ENCODE assay signal across 10 mouse cellular contexts in genomic region chr4:124705661-124706269, GRCm38 (mm10). TPM values are rescaled to one million over a fixed set of nuclear protein-coding genes. Genes with fewer than 3 reads are reported as not detected.
DNase-seq lines count a peak whose midpoint lies in the region; ATAC-seq lines count a peak whose summit lies in the region.
"Had no signal": no experiment of that assay in that cellular context is flagged by ENCODE, and none has a peak within 500 bp of the region (broad histone marks: within the 10 kb centered on the region; RNA-seq: fewer than 3 reads in every experiment).

No protein-coding gene starts in this region.

- no peak overlapping the region for H3K4me3 ChIP-seq in heart, embryonic 12.5 days
- H3K4me3 ChIP-seq in megakaryocyte, embryonic 14.5 days (replicated peaks), result peak overlapping the region; percentile 91
- no peak overlapping the region for H3K4me3 ChIP-seq in heart, embryonic 16.5 days (ENCODE audit: low read length)
- no peak overlapping the region for H3K4me3 ChIP-seq in stomach, embryonic 14.5 days (ENCODE audit: low read depth, low read length)

- H3K9me3 ChIP-seq in heart, embryonic 12.5 days (replicated peaks), result no peaks in the 10 kb centered on the region
- H3K9me3 ChIP-seq in megakaryocyte, embryonic 14.5 days, result no peaks in the 10 kb centered on the region
- H3K9me3 ChIP-seq in heart, embryonic 16.5 days (replicated peaks; ENCODE audit: control insufficient read depth, low read length), result no peaks in the 10 kb centered on the region
- no peaks in the 10 kb centered on the region for H3K9me3 ChIP-seq in stomach, embryonic 14.5 days (ENCODE audit: control insufficient read depth, low read depth, low read length)

- H3K4me1 ChIP-seq in heart, embryonic 12.5 days (replicated peaks), result peaks cover 86% of the 10 kb centered on the region
- peaks cover 94% of the 10 kb centered on the region for H3K4me1 ChIP-seq in megakaryocyte, embryonic 14.5 days
- H3K4me1 ChIP-seq in heart, embryonic 16.5 days (ENCODE audit: control insufficient read depth, insufficient read depth, low read length), result peaks cover 55% of the 10 kb centered on the region
- H3K4me1 ChIP-seq in stomach, embryonic 14.5 days (ENCODE audit: control insufficient read depth, insufficient read depth, low read length), result peaks cover 46% of the 10 kb centered on the region

- H3K9ac ChIP-seq in heart, embryonic 12.5 days, result peak overlapping the region; percentile 40; the same call in 1 of the 2 replicates
- no peak overlapping the region for H3K9ac ChIP-seq in heart, embryonic 16.5 days (ENCODE audit: low read length)
- 0 out of 2 replicates have a peak overlapping the region, but pooled peaks have one; percentile 11 for H3K9ac ChIP-seq in stomach, embryonic 14.5 days (replicated peaks; ENCODE audit: low read depth, low read length)

- H3K4me2 ChIP-seq in heart, embryonic 12.5 days, result peak overlapping the region; percentile 57
- peak overlapping the region; percentile 10; the same call in 1 of the 2 replicates for H3K4me2 ChIP-seq in heart, embryonic 16.5 days (ENCODE audit: low read depth, low read length)
- no peak overlapping the region for H3K4me2 ChIP-seq in stomach, embryonic 14.5 days (replicated peaks; ENCODE audit: low read depth, low read length)

- H3K27ac ChIP-seq in heart, embryonic 12.5 days (ENCODE audit: poor library complexity, severe bottlenecking), result peak overlapping the region; percentile 92
- H3K27ac ChIP-seq in heart, embryonic 16.5 days (ENCODE audit: low read length), result peak overlapping the region; percentile 90
- peak overlapping the region; percentile 93 for H3K27ac ChIP-seq in stomach, embryonic 14.5 days (ENCODE audit: low read length)

- DNase-seq in heart, adult 9 months (ENCODE audit: low spot score in 2 of 2), result no peak
- no peak for DNase-seq in cerebellum, adult 11-12 months
- DNase-seq in spleen, adult 12 weeks (ENCODE audit: low spot score), result no peak
- DNase-seq: gastrocnemius, postnatal 10 days had no signal

- no peaks in the 10 kb centered on the region for H3K27me3 ChIP-seq in heart, embryonic 12.5 days (replicated peaks)
- no peaks in the 10 kb centered on the region for H3K27me3 ChIP-seq in megakaryocyte, embryonic 14.5 days (replicated peaks)
- no peaks in the 10 kb centered on the region for H3K27me3 ChIP-seq in heart, embryonic 16.5 days (ENCODE audit: control insufficient read depth, insufficient read depth, low read length)
- H3K27me3 ChIP-seq in stomach, embryonic 14.5 days (ENCODE audit: control insufficient read depth, insufficient read depth, low read length), result no peaks in the 10 kb centered on the region

- WGBS in heart, embryonic 12.5 days, result 78% methylated on average over 23 of the region's 23 CpGs
- WGBS in heart, embryonic 16.5 days, result 73% methylated on average over 23 of the region's 23 CpGs
- WGBS in stomach, embryonic 14.5 days, result 86% methylated on average over 23 of the region's 23 CpGs

- ATAC-seq in heart, embryonic 12.5 days (ENCODE audit: insufficient number of reproducible peaks, low FRiP score), result no peak
- no peak for ATAC-seq in megakaryocyte, adult 5-6 weeks (ENCODE audit: poor library complexity, severe bottlenecking)
- ATAC-seq in heart, embryonic 16.5 days (replicated peaks; ENCODE audit: extremely low read depth, insufficient read depth, low FRiP score), result no peak
- ATAC-seq in stomach, embryonic 14.5 days (ENCODE audit: insufficient number of reproducible peaks, insufficient read depth, low FRiP score, low read depth), result no peak

- H3K36me3 ChIP-seq in heart, embryonic 12.5 days, result peaks cover 23% of the 10 kb centered on the region
- H3K36me3 ChIP-seq in megakaryocyte, embryonic 14.5 days (replicated peaks; ENCODE audit: low read length), result peaks cover 50% of the 10 kb centered on the region
- H3K36me3 ChIP-seq in heart, embryonic 16.5 days (ENCODE audit: control insufficient read depth, insufficient read depth), result no peaks in the 10 kb centered on the region
- H3K36me3 ChIP-seq in stomach, embryonic 14.5 days (ENCODE audit: control insufficient read depth, insufficient read depth, low read length), result no peaks in the 10 kb centered on the region; the same call in 1 of the 2 replicates

RNA-seq across cellular contexts. Expression of gene Fhl3, which starts 5.3 kb away (rescaled TPM):
- 6.2 TPM in 2 replicates for polyA plus RNA-seq in heart, embryonic 12.5 days (2016; fragmentation: Nextera tagmentation; extraction: Ambion mirVana)
- 122 and 166 TPM in 2 replicates for polyA plus RNA-seq in megakaryocyte, embryonic 14.5 days (2012; ENCODE audit: insufficient read depth, low replicate concordance)
- 11.5 and 11.7 TPM in 2 replicates for total RNA-seq in megakaryocyte, adult 5-6 weeks (2015)
- total RNA-seq in megakaryocyte, adult 5-6 weeks (2017), result 4.2 and 5.0 TPM in 2 replicates
- 3.8 and 5.0 TPM in 2 replicates for polyA plus RNA-seq in heart, embryonic 16.5 days (2015; fragmentation: Nextera tagmentation; extraction: Ambion mirVana)
- 19.5 and 20.4 TPM in 2 replicates for polyA plus RNA-seq in stomach, embryonic 14.5 days (2014; fragmentation: Nextera tagmentation; extraction: Ambion mirVana)

RNA-seq across cellular contexts. Expression of gene Sf3a3, which starts 8.8 kb away (rescaled TPM):
- polyA plus RNA-seq in heart, embryonic 12.5 days (2016; fragmentation: Nextera tagmentation; extraction: Ambion mirVana), result 100.0 and 100 TPM in 2 replicates
- polyA plus RNA-seq in megakaryocyte, embryonic 14.5 days (2012; ENCODE audit: insufficient read depth, low replicate concordance), result 2.2 and 29.0 TPM in 2 replicates
- 58.3 and 58.6 TPM in 2 replicates for total RNA-seq in megakaryocyte, adult 5-6 weeks (2015)
- total RNA-seq in megakaryocyte, adult 5-6 weeks (2017), result 88.3 and 100 TPM in 2 replicates
- 77.7 and 95.1 TPM in 2 replicates for polyA plus RNA-seq in heart, embryonic 16.5 days (2015; fragmentation: Nextera tagmentation; extraction: Ambion mirVana)
- polyA plus RNA-seq in stomach, embryonic 14.5 days (2014; fragmentation: Nextera tagmentation; extraction: Ambion mirVana), result 145 and 150 TPM in 2 replicates

RNA-seq across cellular contexts. Expression of gene Utp11, which starts 12.4 kb away (rescaled TPM):
- polyA plus RNA-seq in heart, embryonic 12.5 days (2016; fragmentation: Nextera tagmentation; extraction: Ambion mirVana), result 58.4 and 61.5 TPM in 2 replicates
- 2.9 and 13.8 TPM in 2 replicates for polyA plus RNA-seq in megakaryocyte, embryonic 14.5 days (2012; ENCODE audit: insufficient read depth, low replicate concordance)
- 39.3 and 42.0 TPM in 2 replicates for total RNA-seq in megakaryocyte, adult 5-6 weeks (2015)
- total RNA-seq in megakaryocyte, adult 5-6 weeks (2017), result 34.1 and 39.4 TPM in 2 replicates
- polyA plus RNA-seq in heart, embryonic 16.5 days (2015; fragmentation: Nextera tagmentation; extraction: Ambion mirVana), result 40.3 and 49.2 TPM in 2 replicates
- polyA plus RNA-seq in stomach, embryonic 14.5 days (2014; fragmentation: Nextera tagmentation; extraction: Ambion mirVana), result 73.9 and 74.2 TPM in 2 replicates

RNA-seq across cellular contexts. Expression of gene Inpp5b, which starts 35.9 kb away (rescaled TPM):
- polyA plus RNA-seq in heart, embryonic 12.5 days (2016; fragmentation: Nextera tagmentation; extraction: Ambion mirVana), result 17.3 and 20.2 TPM in 2 replicates
- polyA plus RNA-seq in megakaryocyte, embryonic 14.5 days (2012; ENCODE audit: insufficient read depth, low replicate concordance), result 5.7 and 22.3 TPM in 2 replicates
- 32.6 and 45.0 TPM in 2 replicates for total RNA-seq in megakaryocyte, adult 5-6 weeks (2015)
- total RNA-seq in megakaryocyte, adult 5-6 weeks (2017), result 40.7 and 48.4 TPM in 2 replicates
- polyA plus RNA-seq in heart, embryonic 16.5 days (2015; fragmentation: Nextera tagmentation; extraction: Ambion mirVana), result 16.3 and 16.8 TPM in 2 replicates
- polyA plus RNA-seq in stomach, embryonic 14.5 days (2014; fragmentation: Nextera tagmentation; extraction: Ambion mirVana), result 27.4 and 31.1 TPM in 2 replicates

RNA-seq across cellular contexts. Expression of gene Pou3f1, which starts 49.2 kb away (rescaled TPM):
- 0.23 and 0.36 TPM in 2 replicates for polyA plus RNA-seq in heart, embryonic 12.5 days (2016; fragmentation: Nextera tagmentation; extraction: Ambion mirVana)
- 0.12 TPM in 1 of 2 replicates, not detected in the other for polyA plus RNA-seq in megakaryocyte, embryonic 14.5 days (2012; ENCODE audit: insufficient read depth, low replicate concordance)
- not detected in 2 replicates for total RNA-seq in megakaryocyte, adult 5-6 weeks (2015)
- total RNA-seq in megakaryocyte, adult 5-6 weeks (2017), result not detected in 2 replicates
- polyA plus RNA-seq in heart, embryonic 16.5 days (2015; fragmentation: Nextera tagmentation; extraction: Ambion mirVana), result 0.15 and 0.17 TPM in 2 replicates
- 0.10 and 0.42 TPM in 2 replicates for polyA plus RNA-seq in stomach, embryonic 14.5 days (2014; fragmentation: Nextera tagmentation; extraction: Ambion mirVana)
- total RNA-seq: adrenal gland, adult 18-20 months had no signal
